Mouse (Mus musculus) adrenal gland, postnatal 25 days (tissue): ENCODE data around the gene Glp2r. TPM values are rescaled to one million over a fixed set of nuclear protein-coding genes. Genes with fewer than 3 reads are reported as not detected.

Source experiments
- DNase-seq: peaks from one replicate; pipeline ENCODE4 v3.0.0; 2021; ENCODE audit warnings: mixed read lengths
- total RNA-seq: library from RNA; stranded (reverse); gene quantifications from 2 replicates; pipeline ENCODE4 v1.2.3, GENCODE M21; 2021

Glp2r gene
- total RNA-seq, 1 experiment from 2014 or later, result not detected

GRCm38 (mm10) chr11:67633620-67634229 is 137.2 kb downstream of the Glp2r start:
- no peak for DNase-seq

GRCm38 (mm10) chr11:67632906-67633305 is 138.0 kb downstream of the Glp2r start:
- DNase-seq, result no peak

GRCm38 (mm10) chr11:67628522-67628921 is 142.4 kb downstream of the Glp2r start:
- no peak for DNase-seq

DNA sequence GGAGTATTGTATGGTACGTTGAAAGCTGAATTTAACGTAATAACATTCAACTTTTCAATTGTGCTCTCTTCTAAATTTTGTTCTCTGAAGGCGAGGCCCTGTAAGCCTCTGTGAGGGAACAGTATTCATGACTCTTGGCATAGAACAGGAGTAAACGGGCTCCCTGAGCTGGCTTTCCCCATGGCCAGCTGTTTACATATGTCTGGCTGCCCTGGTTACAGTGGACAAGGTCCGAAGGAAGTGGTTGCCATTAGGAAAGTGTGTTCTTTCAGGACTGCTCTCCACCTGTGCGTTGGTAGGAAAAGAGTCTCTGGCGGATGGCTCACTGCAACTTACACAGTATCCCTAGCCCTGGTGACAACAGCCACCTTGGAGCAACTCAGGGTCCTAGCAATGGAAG is 143.8 kb downstream of the Glp2r start:
- no peak for DNase-seq

- no peak for DNase-seq
Observed at GRCm38 (mm10) chr11:67622340-67622739, 148.6 kb downstream of the Glp2r start.

- DNase-seq, result no peak
Observed at GRCm38 (mm10) chr11:67616557-67617239, 154.3 kb downstream of the Glp2r start.

DNA sequence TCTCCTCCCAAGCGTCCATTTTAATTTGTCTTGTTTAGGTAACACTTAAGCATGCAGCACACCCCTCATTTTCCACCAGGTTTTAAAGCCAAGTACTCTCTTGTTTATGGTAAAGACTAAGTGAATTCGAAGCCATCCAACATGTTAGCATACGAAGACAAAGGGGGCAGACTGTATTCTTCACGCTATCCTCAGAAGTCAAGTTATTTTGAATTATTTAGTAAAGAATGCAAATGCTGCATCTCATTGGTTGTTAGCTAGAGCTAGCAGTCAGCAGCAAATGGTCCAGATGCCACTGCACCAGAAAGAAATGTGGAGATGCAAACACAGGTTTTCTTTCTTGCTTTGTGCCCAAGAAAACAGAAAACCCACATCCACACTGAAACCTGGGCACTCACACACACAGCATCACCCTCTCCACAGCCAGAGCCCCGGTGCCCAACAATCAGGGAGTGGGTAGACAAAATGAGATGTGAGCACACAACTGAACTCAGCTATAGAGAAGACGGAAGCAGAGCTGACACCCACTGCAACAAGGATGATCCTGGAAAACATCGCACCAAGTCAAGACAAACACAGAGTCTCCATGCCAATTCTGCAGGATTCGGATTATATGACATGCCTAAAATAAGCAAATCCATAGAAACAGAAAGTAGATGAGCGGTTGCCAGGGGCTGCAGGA is 158.7 kb downstream of the Glp2r start:
- DNase-seq, result no peak

Other genes starting within 250 kb of the Glp2r start
- gene Rcvrn, start 75.8 kb downstream of the Glp2r start, total RNA-seq, result not detected in 2 replicates
- gene Gsg1l2, start 3.5 kb upstream of the Glp2r start, total RNA-seq, result not detected in 2 replicates
- not detected in 2 replicates for gene Dhrs7c, start 27.0 kb upstream of the Glp2r start, total RNA-seq
- gene Usp43, start 151.0 kb upstream of the Glp2r start, total RNA-seq, result 1.5 and 3.0 TPM in 2 replicates
- not detected in 2 replicates for gene Cfap52, start 194.5 kb upstream of the Glp2r start, total RNA-seq
- 28.5 and 35.1 TPM in 2 replicates for gene Stx8, start 195.0 kb upstream of the Glp2r start, total RNA-seq